Mouse (Mus musculus) megakaryocyte, embryonic 14.5 days (primary cell): ENCODE measurements around the gene Cat. TPM values are rescaled to one million over a fixed set of nuclear protein-coding genes. Genes with fewer than 3 reads are reported as not detected.

Experiments used
- H3K27me3 ChIP-seq: replicated peaks from 2 replicates; pipeline ENCODE3; 2012; ENCODE audit warnings: inconsistent platforms
- H3K36me3 ChIP-seq: replicated peaks from 2 replicates; pipeline ENCODE3; 2012; ENCODE audit warnings: low read length, inconsistent platforms, mixed read lengths
- H3K4me1 ChIP-seq: 2 replicates; pipeline ENCODE4 v1.6.1; 2012; ENCODE audit warnings: inconsistent platforms
- H3K4me3 ChIP-seq: replicated peaks from 2 replicates; pipeline ENCODE3; 2012; ENCODE audit warnings: moderate library complexity, mild to moderate bottlenecking, inconsistent platforms
- H3K9me3 ChIP-seq: 2 replicates; pipeline ENCODE4 v1.6.1; 2012; ENCODE audit warnings: inconsistent platforms
- FLI1 ChIP-seq: IDR thresholded peaks from 2 replicates; pipeline ENCODE4 v1.6.1; 2012; ENCODE audit warnings: low read length, inconsistent platforms, mixed read lengths
- GATA1 ChIP-seq: IDR thresholded peaks from 3 replicates; pipeline ENCODE4 v1.6.1; 2012; ENCODE audit warnings: mixed read lengths, low read length, inconsistent platforms, borderline replicate concordance
- polyA plus RNA-seq: library from polyadenylated mRNA; stranded (reverse); fragments of >175 nt; gene quantifications from 2 replicates; pipeline ENCODE4 v1.2.3, GENCODE M21; 2012; ENCODE audit warnings: low replicate concordance; ENCODE audit not compliant: insufficient read depth

Cat gene
- polyA plus RNA-seq, 1 experiment: 42.4 TPM

- H3K27me3 ChIP-seq: no peaks in the 10 kb centered on the region
- no peaks in the 10 kb centered on the region for H3K9me3 ChIP-seq
- H3K4me1 ChIP-seq: peaks cover 68% of the 10 kb centered on the region
- TF ChIP-seq FLI1 (no peak), GATA1 (no peak)
- peaks cover 72% of the 10 kb centered on the region for H3K36me3 ChIP-seq
- H3K4me3 ChIP-seq: no peak overlapping the region
Measured at GRCm38 (mm10) chr2:103478326-103478725, 6.6 kb downstream of the Cat start.

DNA sequence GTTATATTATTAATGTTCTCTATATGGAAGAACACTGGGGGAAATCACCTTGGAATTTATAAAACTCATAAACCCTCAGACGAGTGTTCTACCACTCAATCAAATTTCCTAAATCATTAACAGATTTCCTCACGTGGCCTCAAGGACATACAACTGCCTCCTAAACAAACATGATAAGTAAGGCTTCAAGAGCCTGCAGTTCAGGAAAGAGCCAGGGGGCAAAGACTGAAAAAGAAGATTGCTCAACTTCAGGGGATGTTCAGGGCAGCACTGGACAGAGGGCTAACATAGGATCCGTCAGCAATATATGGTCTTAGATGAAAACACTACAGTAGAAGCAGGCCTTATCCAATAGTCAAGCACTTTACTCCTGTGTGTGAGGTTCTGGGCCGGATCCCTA is 7.5 kb downstream of the Cat start:
- TF ChIP-seq FLI1 (no peak), GATA1 (no peak)
- Histone ChIP-seq H3K9me3 (no peaks in the 10 kb centered on the region), H3K4me1 (peaks cover 59% of the 10 kb centered on the region), H3K36me3 (peaks cover 73% of the 10 kb centered on the region), H3K27me3 (no peaks in the 10 kb centered on the region), H3K4me3 (no peak overlapping the region)

DNA sequence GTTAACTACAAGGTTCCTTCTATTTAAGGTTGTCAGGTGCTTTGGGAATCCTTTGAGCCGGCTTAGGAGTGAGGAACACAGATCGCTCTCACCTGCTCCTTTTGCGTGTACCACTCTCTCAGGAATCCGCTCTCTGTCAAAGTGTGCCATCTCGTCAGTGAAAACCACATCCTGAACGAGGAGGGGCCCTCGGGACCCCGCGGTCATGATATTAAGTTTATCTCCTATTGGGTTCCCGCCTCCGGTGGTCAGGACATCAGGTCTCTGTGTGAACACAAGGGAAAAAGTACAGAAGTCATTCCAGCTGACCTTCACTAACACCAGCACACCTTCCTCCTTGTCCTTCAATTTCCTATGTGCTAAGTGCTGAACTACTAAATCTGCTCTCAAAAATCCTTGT is 8.3 kb downstream of the Cat start:
- Histone ChIP-seq H3K4me3 (no peak overlapping the region), H3K4me1 (peaks cover 51% of the 10 kb centered on the region), H3K36me3 (peaks cover 72% of the 10 kb centered on the region), H3K27me3 (no peaks in the 10 kb centered on the region), H3K9me3 (no peaks in the 10 kb centered on the region)
- TF ChIP-seq GATA1: no peak
- TF ChIP-seq FLI1: no peak

GRCm38 (mm10) chr2:103476180-103476579 is 8.8 kb downstream of the Cat start:
- peaks cover 46% of the 10 kb centered on the region for H3K4me1 ChIP-seq
- H3K9me3 ChIP-seq: no peaks in the 10 kb centered on the region
- no peaks in the 10 kb centered on the region for H3K27me3 ChIP-seq
- no peak overlapping the region for H3K4me3 ChIP-seq
- TF ChIP-seq GATA1 (no peak), FLI1 (no peak)
- peaks cover 72% of the 10 kb centered on the region for H3K36me3 ChIP-seq

- Histone ChIP-seq H3K36me3 (peaks cover 88% of the 10 kb centered on the region), H3K4me1 (peaks cover 18% of the 10 kb centered on the region)
- TF ChIP-seq FLI1 (no peak), GATA1 (no peak)
Measured at GRCm38 (mm10) chr2:103473362-103473761, 11.6 kb downstream of the Cat start.

GRCm38 (mm10) chr2:103466984-103467588 is 17.9 kb downstream of the Cat start:
- Histone ChIP-seq H3K27me3 (no peaks in the 10 kb centered on the region), H3K36me3 (peaks cover 97% of the 10 kb centered on the region), H3K9me3 (no peaks in the 10 kb centered on the region), H3K4me1 (no peaks in the 10 kb centered on the region), H3K4me3 (no peak overlapping the region)
- no peak for TF ChIP-seq FLI1
- no peak for TF ChIP-seq GATA1

More at GRCm38 (mm10) chr2:103473362-103473761, 11.6 kb downstream of the Cat start:
- H3K27me3 ChIP-seq: no peaks in the 10 kb centered on the region
- no peaks in the 10 kb centered on the region for H3K9me3 ChIP-seq
- H3K4me3 ChIP-seq: no peak overlapping the region

DNA sequence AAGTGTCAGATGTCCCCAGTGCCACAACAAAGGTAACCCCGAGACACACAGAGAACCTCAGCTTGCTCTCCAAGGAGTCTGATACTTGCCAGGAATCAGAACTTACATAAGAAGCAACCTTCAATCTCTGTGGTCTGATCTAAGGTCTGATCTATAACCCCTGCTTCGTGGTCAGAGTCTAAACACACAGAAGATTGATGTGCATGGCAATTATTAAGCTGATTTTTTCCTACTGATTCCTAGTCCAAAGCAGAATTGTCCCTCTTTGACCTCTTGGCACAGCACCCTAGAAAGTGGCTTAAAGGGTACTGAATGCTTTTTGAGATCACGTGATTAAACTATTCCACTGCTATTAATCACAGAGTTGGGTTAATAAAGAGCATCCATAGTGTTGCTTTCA is 18.7 kb downstream of the Cat start:
- Histone ChIP-seq H3K9me3 (no peaks in the 10 kb centered on the region), H3K27me3 (no peaks in the 10 kb centered on the region), H3K4me1 (no peaks in the 10 kb centered on the region), H3K36me3 (peaks cover 97% of the 10 kb centered on the region), H3K4me3 (no peak overlapping the region)
- TF ChIP-seq FLI1 (no peak), GATA1 (no peak)

DNA sequence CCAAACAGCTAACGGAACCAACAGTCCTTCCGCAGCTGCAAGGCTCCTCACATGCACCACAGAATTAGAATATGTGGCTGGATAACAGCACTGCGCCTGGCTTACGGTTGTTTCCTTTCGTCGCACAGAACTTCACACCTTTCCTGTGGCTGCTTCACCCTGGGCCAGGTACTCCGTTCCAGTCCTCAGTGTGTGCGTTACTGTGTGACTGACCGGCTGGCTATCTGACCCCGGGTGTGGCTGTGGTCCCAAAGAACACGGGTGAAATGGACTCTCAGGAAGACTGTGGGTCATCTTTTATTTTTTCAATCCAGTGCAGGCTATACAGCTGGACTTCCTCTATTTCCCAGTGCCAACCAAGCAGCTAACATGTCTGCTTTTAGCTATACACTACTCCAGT is 19.5 kb downstream of the Cat start:
- Histone ChIP-seq H3K4me3 (no peak overlapping the region), H3K36me3 (peaks cover 97% of the 10 kb centered on the region), H3K4me1 (no peaks in the 10 kb centered on the region), H3K9me3 (no peaks in the 10 kb centered on the region), H3K27me3 (no peaks in the 10 kb centered on the region)
- TF ChIP-seq FLI1: no peak
- TF ChIP-seq GATA1: no peak

DNA sequence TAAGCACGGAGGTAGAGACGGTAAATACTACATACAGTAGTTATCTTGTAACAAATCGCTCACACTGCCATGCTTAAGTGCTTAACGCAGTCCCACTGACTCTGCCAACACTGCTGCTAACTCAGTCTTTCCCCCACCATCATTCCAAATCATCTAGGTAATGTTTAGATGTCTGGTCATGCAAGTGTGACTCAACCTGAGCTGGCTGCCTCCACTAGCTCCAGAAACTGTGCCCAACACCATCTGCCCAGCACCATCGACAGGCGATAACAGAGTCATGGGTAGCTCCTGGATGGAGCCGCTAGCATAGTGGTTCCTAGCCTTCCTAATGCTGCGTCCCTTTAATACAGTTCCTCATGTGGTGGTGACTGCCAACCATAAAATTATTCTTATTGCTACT is 20.4 kb downstream of the Cat start:
- no peak overlapping the region for H3K4me3 ChIP-seq
- peaks cover 97% of the 10 kb centered on the region for H3K36me3 ChIP-seq
- no peaks in the 10 kb centered on the region for H3K9me3 ChIP-seq
- no peaks in the 10 kb centered on the region for H3K27me3 ChIP-seq
- TF ChIP-seq GATA1 (no peak), FLI1 (no peak)
- H3K4me1 ChIP-seq: no peaks in the 10 kb centered on the region

DNA sequence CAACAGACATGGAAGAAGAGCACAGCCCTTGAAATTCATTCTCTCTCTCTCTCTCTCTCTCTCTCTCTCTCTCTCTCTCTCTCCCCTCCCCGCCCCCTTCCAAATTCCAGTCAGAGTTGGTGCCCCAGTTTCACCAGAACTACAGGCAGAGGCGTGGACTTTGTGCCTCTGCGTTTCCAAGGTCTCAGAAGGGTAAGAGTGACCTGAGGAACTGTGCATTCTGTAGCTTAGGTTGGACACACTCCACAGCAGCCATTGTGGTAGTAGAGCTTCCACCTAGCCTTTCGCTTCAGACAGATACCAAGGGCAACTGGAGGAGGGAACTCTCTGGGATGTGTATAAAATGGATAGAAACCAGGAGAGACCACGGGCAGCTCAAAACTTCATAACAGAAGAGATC is 22.2 kb downstream of the Cat start:
- H3K4me1 ChIP-seq: no peaks in the 10 kb centered on the region
- H3K27me3 ChIP-seq: no peaks in the 10 kb centered on the region
- no peaks in the 10 kb centered on the region for H3K9me3 ChIP-seq
- H3K4me3 ChIP-seq: no peak overlapping the region
- TF ChIP-seq GATA1 (no peak), FLI1 (no peak)
- peaks cover 99% of the 10 kb centered on the region for H3K36me3 ChIP-seq

DNA sequence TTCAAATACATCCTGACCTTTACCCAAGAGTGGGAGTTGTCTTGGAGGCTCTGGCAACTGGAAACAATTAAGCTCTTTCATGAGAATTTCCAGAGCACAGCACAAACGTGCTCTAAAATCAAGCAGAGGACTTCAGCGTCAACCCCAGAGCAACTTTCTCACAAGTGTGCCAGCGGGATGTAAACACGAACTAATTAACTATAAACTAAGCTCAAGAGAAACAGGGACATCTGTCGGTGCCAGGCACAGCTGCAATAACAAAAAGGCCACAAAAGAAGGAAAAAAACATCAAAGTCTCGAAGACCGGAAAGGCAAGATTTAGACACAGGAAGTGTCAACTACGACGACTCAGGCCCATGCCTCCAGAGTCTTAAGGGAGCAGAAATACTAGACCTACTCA is 23.2 kb downstream of the Cat start:
- Histone ChIP-seq H3K36me3 (peaks cover 97% of the 10 kb centered on the region), H3K27me3 (no peaks in the 10 kb centered on the region), H3K9me3 (no peaks in the 10 kb centered on the region), H3K4me1 (no peaks in the 10 kb centered on the region), H3K4me3 (no peak overlapping the region)
- no peak for TF ChIP-seq GATA1
- no peak for TF ChIP-seq FLI1
